Mouse (Mus musculus) mesoderm, embryonic 11.5 days (tissue): Measurements from ENCODE around the gene Parvg.
"Not testable (repeated sequence)": the region's sequence is repeated elsewhere in the genome, so short reads cannot be mapped to it uniquely, and the experiment has no call there.

Experiments used
- DNase-seq: peaks from one replicate; pipeline ENCODE4 v3.0.0-alpha.2; 2012; ENCODE audit warnings: low read depth, low spot score

The Parvg gene

DNA sequence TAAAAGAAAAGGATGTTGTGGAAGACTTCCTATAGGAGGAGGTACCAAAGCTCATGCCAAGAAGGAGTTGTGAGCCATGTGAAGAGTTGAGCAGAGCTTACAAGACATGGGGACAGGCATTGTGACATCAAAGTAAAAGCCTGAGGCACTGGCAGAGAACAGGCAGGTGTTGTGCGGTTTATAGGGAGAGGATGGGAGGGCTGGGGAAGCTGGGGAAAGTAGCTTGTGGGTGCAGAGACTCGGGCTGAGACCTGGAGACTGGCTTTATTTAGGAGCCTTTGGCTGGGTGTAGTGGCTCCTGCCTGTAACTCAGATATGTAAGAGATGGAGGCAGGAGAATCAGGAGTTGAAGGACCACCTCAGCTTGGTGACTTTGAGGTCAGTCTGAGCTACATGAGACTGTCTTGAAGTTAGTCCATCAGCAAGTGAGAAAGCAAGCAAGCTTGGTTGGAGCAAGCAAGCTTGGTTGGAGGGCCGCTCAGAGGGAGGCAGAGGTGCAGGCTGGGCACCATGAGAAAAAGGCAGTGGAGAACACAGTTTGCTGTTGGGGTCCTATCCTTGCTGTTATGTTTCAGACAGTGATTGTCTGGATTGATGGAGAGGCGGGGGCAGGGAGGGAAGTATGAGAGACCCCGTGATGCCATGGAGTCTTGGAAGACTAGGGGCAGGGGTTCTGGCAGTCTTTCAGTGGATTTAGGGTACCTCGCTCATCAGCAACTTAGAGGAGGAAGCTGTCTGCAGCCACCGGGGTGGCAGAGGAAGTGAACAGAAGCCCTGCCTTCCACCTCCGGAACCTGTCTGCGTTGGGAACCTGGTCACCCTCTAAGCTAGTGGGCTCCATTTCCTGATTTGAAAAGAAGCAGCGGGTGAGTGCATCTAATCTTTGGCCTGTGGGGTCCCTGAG is at the start of gene Parvg:
Gene Parvg (plus strand): TSS at position 61 of the 904 bp plus-strand sequence.
- no peak for DNase-seq

DNA sequence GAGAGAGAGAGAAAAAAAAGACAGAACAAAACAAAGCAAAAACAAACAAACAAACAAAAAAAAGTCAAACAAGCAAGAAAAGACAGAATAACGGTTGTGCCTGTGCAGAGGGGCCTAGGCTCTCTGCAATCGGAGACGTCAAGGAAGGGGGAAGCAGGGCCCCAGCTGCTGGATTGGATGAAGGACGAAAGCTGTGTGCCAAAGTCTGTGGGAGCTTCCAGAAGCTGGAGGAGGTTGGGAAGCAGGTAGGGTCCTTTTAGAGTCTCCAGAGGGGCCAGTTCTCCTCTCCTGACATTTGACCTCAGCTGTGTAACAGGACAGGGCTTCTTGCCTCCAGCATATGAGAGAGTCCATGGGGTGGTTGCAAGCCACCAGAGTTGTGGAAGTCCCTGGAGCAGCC is 47.8 kb upstream of the Parvg start:
- DNase-seq: no peak

DNA sequence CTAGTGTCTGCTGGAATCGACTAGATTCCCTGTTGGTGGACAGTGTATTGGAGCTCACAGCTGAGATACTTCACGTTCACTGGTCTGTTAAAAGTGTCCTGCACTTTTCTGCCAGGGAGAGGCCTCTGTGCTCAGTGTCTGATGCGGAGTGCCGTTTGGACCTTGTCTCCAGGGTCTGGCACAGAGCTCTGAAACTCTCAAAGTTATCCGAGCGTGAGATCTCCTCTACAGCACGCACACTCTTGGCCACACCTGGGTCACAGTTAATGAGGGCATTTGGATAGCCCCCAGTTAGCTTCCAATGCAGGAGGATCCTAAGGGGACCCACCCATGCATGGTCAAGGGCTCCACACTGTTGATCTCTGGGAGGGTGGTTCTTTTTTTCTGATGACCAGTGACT is 45.7 kb upstream of the Parvg start:
- DNase-seq: no peak

DNA sequence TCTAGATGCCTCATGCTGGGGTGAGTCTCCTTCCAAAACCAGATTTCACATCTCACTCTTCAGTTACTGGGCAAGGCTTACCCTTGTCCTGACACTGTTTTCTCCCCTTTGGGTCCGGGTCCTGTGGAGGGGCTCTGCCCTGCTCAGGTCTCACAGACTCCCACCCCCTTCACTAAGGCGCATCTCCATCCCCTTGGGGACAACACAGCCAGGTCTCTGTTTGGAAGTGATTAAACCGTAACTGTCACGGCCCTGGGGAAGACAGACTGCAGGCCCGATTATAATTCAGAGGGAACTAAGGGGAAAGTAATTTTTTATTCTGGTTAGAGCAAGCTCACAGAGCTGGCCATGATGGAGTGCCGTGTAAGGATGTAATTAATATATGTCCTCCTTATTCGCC is 45.2 kb upstream of the Parvg start:
- no peak for DNase-seq

DNA sequence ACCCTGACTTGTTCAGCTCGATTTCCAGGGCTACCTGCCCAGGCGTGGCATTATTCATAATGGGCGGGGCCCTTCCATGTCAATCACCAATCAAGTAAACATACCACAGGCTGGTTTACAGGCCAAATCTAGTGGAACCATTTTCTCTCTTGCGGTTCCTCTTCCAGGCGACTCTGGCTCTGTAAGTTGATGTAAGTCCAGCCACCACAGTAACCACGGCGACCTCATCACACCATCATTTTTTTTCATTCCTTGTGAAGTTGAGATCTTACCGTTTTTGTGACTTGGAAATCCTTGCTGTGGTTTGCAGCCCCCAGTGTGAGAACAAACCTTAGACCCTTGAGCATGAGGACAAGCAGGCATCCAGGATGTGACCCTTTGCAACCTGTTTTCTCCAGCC is 43.5 kb upstream of the Parvg start:
- DNase-seq: no peak

DNA sequence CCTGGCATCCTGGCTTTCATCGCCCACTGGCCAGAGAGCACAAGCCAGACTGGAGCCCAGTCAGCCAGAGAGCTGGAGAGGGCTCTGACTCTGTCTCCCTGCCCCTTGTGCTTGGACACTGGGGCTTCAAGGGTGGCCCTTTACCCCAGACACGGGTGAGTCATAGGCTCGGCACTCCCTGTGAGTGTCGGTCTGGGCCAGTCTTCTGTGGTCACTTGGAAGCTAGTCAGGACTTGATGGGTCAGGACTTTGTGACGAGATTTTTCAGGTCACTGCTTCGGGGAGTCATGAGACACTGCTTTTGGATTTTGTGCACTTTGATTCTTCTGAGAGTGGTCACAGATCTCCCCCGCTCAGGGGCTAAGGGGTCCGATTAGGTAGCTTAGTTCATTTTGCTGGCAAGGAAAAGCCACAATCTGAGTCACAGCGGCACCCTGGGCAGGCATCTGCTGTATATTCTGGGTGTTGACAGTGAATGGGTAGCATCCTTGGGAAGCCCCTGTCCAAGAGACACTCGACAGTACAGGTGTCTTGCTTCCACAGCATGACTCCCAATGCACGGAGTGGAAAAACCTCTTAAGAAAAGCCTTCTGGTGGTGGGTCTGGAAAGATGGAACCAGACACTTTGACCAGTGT is 43.0 kb upstream of the Parvg start:
- DNase-seq: no peak

GRCm38 (mm10) chr15:84282206-84283085 is 41.4 kb upstream of the Parvg start:
- DNase-seq: no peak

DNA sequence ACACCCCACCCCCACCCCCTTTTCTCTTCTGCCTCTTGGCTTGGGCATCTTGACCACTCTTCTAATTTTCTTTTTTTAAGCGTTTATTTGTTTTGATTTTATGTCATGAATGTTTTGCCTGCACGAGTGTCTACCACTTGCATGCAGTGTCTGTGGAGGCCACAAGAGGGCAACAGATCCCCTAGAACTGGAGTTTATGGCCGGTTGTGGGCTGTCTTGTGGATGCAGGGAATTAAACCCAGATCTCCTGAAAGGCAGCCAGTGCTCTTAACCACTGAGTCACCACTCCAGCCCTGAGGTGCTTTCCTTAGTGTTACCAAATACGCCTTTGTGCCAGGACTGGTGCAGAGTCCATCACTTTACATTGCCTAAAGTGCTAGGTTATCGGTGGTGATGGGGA is 39.8 kb upstream of the Parvg start:
- DNase-seq: no peak

DNA sequence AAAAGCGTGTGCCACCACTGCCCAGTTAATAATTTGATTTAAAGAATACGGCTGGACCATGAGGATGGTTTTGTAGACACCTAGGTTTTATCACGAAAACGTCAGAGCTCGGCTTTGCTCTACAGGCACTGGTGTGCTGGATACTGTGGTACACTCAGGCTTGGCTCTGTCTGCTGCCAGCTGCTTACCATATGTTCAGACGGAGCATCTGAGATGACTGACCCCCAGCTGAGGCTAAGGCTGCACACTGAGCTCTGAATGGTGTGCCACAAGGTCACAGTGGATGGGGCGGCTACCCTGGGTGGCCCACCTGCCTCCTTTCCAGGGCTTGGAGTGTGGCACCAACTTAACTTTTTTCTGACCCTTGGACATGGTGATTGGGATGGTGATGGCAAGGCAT is 38.4 kb upstream of the Parvg start:
- DNase-seq: no peak

DNA sequence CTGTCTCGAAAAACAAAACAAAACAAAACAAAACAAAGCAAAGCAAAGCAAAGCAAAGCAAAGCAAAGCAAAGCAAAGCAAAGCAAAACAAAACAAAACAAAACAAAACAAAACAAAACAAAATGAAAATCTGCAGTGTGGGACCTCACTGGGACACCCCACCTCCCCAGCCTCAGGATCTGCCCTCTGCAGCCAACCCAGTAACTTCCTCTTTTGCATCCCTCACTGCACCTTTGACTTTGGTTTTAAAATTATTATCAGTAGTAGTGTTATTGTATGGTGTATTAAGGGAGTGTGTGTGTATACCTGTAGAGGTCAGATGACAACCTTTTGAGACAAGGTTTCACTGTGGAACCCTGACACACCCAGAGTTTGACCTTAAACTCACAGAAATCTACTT is 34.9 kb upstream of the Parvg start:
- not testable (repeated sequence) for DNase-seq

GRCm38 (mm10) chr15:84291097-84291496 is 32.7 kb upstream of the Parvg start:
- no peak for DNase-seq

- no peak for DNase-seq
Measured at GRCm38 (mm10) chr15:84293590-84293989, 30.2 kb upstream of the Parvg start.

DNA sequence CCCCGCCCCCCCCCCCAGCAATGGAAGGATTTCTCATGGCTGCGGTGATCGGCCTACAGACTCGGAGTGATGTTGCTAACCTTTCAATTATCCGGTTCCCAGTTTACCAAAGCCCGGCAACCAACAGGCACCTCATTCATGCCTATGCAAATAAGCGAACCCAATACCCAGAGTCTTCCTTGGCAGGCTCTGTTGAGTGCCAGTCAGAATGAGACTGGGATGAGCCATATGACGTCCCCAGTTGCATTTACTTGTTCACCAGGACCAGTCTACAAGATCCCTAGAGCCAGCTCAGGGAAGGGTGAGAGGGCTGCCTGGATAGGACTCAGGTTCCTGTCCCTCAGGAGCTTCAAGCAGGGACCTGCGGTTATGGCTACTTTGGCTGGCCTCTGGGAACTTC is 29.4 kb upstream of the Parvg start:
- DNase-seq: no peak

GRCm38 (mm10) chr15:84295225-84295624 is 28.6 kb upstream of the Parvg start:
- DNase-seq: no peak

DNA sequence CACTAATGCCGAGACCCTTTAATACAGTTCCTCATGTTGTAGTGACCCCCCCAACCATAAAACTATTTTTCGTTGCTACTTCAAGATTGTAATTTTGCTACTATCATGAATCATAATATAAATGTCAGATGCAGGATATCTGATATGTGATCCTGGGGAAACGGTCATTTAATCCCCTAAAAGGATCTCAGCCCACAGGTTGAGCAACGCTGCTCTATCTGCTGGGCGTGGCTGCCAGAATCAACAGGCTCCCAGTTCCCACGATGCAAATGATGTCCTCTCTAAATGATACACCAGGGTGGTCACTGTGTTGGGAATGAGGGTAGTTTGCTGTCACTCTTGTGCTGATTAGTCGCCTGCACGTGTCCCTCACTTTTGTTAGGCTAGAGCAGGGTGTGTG is 26.4 kb upstream of the Parvg start:
- no peak for DNase-seq

GRCm38 (mm10) chr15:84298804-84299370 is 24.9 kb upstream of the Parvg start:
- DNase-seq: peak; percentile 78

DNA sequence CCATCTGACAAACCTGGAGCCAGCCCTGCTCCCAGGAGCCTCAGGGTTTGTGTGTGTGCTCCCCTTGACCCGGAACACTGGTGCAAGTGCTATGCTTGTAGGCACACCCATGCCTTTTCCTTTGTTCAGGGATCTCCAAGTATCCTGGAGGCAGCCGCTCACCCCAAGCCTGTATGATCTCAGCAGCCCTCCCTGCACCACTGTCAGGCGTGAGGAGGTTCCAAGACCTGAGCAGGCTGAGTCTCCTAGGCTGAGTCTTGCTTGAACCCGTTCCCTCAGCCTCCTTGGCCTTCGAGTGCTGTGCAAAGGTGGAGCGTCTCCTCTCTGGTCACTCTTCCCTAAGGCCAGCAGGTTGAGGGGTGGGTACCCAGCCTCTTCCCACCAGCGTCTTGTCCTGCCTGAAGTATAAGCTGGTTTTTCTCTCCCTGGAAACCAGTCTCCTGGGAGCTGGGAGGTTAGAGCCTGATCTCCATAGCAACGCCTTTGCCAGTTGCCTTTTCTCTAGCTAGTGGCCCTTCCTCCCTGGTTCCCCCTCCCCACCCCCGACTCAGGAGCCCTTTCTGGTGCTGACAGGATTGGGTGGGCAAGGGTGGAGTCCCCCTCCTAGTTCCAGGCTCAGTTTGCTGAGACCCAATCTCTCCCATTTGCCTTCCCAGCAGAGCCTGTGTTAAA is 24.0 kb upstream of the Parvg start:
- peak; percentile 77 for DNase-seq

GRCm38 (mm10) chr15:84300591-84300990 is 23.2 kb upstream of the Parvg start:
- DNase-seq: no peak

GRCm38 (mm10) chr15:84301026-84301425 is 22.8 kb upstream of the Parvg start:
- DNase-seq: no peak

DNA sequence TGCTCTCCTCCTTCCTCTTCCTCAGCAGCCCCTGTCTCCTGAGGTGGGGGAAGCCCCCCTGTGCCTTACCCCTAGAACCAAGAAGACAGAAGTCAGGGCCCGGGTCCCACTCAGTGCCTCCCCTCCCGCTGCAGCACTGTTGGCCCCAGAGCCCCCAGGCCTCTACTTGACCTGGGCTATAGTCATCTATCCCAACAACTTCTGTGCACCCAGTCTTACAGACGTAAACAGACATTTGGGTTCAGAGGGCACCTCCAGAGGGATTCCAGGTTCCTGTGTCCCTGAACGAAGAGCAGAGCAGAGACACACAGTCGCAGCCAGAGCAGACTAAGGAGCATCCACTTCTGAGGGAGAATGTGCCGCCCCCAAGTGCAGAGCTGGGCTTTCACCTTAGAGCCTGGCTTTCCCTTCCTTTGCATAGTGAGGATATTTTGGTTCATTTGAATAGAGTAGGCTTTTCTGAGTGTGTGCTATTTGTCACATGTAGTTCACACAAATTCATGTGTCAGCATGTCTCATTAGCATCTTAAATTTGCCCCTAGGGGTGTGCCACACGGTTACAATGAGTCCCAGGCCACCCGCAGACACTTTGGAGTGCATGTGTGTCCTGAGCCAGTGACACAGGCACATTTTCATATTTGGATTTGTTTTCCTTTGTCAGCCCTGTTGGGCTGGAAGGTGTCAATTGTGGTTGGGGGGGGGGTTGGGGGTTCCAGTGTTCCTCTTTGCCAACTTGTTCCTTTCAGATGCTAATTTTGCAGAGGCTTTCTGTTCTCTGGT is 22.0 kb upstream of the Parvg start:
- no peak for DNase-seq
